Mouse (Mus musculus) adrenal gland, postnatal 4 days (tissue): ENCODE data around the gene Nrxn3. TPM values are rescaled to one million over a fixed set of nuclear protein-coding genes. Genes with fewer than 3 reads are reported as not detected.

ENCODE experiments used
- DNase-seq, 2 experiments: peaks; one replicate each; pipeline ENCODE4 v3.0.0; 2021 to 2022; ENCODE audit warnings: low spot score in 2 of 2, mixed read lengths in 2 of 2
- long read RNA-seq, 2 experiments: library from polyadenylated mRNA; stranded (forward); transcript quantifications; one replicate each; pipeline ENCODE4 v2.0.0; 2021
- total RNA-seq, 2 experiments: library from RNA; stranded (reverse); gene quantifications; 2 replicates each; pipeline ENCODE4 v1.2.3; 2021

Nrxn3 gene
- 1 to 10 TPM; 1.2 to 2.5 TPM for total RNA-seq
- long read RNA-seq, experiment 1, partial matches to known transcripts: 1 of 2 reads
- long read RNA-seq, experiment 1, other reads (novel, unspliced or antisense): 1 of 2 reads
- long read RNA-seq, experiment 2: 0 reads

- DNase-seq: no peak
These were observed at the start of gene Nrxn3 for GRCm38 (mm10) chr12:88722691-88723070. Gene Nrxn3 (plus strand): TSS chr12:88722876.

GRCm38 (mm10) chr12:88704159-88704846 lies 18.4 kb upstream of the Nrxn3 start:
- DNase-seq: no peak

- no peak for DNase-seq
These were observed 16.7 kb upstream of the Nrxn3 start for GRCm38 (mm10) chr12:88705959-88706358.

- DNase-seq: no peak
These were observed 14.9 kb upstream of the Nrxn3 start for GRCm38 (mm10) chr12:88707786-88708185.

DNA sequence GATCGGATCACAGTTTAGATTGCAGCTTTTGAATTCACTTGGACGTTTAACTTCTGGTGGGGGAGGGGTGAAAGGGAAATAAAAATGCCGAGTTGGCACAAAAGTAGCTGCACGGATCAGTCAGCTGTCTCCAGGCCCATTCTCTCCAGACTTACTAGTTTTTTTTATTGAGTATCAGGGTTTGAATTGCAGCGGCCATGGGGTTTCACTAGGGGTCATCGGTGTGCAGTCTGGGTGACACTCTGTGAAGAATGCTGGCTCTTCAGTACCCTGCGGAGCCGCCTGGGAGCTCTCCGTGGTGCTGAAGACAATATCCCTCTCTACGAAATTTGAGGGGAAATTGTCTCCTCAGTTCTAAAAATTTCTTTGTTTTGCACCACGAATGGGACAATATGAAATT lies 13.5 kb upstream of the Nrxn3 start:
- peak; percentile 10 to 32 for DNase-seq

DNA sequence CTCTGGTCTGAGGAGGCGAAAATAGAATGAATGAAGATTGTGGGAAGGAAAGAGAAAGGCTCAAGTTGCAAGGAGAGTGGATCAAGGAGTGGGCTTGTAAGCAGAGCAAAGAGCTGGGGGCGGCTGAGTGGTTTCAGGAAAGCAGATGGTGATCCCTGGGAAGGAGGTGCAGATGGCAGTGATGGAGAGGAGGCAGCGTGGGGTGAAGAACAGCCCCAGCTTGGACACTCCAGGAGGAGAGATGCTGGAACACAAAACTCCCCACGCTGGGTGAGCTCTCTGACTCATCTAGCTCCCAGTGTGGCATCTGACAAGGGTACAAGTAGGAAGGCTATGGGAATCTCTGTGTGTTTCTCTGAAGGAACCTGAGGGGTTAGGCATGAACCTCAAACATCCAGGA lies 9.2 kb upstream of the Nrxn3 start:
- DNase-seq: no peak

DNA sequence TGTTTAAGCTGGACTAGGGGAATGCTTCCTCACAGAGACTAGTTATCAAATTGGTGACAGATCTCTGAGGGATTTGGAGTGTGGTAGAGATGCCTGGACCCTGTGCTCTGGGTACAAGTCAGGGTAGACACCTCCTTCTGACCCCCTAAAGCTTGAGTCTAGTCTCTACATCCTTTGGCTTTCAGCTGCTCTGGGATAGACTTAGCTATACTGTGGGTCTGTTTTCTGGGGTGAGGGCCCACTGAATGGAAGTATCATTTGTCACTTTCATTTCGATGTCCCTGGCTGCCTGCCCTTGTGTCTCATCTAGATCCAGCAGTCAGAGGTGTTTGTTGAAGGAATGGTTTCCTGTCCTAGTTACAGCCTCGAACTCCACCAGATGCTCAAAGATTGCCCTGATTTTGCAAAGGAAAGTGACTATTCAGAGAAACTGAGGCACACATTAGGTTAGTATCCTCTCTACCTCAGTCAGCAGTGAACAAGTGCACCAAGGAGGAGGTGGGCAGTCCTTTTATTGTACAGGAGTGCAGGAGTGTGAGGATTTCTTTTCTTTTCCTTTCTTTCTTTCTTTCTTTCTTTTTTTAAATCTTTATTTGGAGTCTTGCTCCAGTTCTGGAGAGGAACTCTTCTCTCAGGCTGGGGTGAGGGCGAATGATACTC lies 515 bp upstream of the Nrxn3 start:
- DNase-seq: no peak

DNA sequence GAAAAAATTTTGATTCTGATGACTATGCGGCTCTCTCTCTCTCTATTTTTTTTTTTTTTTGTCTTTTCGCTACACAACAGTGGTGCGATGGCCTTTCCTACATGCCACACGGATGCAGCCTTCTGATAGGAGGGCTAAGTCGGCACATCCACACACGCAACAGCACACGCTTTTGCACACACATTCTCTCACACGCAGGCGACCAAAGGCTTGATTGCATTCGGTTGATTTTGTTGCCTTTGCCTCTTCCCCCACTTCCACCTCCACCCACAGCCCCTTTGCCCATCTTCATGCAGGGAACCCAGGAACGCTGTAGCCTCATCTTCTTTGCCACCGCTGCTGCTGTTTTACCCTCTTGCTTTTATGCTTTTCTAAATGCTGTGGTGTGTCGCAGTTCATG lies 3.6 kb downstream of the Nrxn3 start:
- no peak for DNase-seq

GRCm38 (mm10) chr12:88726755-88727154 lies 4.1 kb downstream of the Nrxn3 start:
- DNase-seq: no peak

DNA sequence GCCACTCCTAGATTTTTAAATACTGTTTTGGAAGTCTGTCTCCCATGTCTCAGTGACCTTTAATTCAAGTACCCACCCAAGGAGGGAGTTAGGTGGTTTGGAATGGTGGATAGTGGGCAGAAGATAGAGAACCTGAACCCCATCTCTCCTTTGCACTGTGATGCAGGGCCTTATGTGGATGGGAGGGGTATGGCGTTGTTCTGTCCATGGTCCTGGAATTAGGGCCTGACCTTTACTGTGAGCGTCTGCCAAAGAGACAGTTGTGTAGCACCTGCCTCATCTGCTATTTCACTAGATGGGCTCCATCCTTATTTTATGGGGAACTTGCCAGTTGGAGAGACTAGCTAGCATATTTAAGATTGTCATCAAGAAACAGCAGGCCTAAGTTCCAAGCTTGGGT lies 8.0 kb downstream of the Nrxn3 start:
- DNase-seq: no peak

- DNase-seq: no peak
These were observed 12.4 kb downstream of the Nrxn3 start for GRCm38 (mm10) chr12:88735045-88735444.

GRCm38 (mm10) chr12:88737081-88737480 lies 14.4 kb downstream of the Nrxn3 start:
- no peak for DNase-seq

- DNase-seq: no peak
These were observed 15.9 kb downstream of the Nrxn3 start for GRCm38 (mm10) chr12:88738616-88739015.

DNA sequence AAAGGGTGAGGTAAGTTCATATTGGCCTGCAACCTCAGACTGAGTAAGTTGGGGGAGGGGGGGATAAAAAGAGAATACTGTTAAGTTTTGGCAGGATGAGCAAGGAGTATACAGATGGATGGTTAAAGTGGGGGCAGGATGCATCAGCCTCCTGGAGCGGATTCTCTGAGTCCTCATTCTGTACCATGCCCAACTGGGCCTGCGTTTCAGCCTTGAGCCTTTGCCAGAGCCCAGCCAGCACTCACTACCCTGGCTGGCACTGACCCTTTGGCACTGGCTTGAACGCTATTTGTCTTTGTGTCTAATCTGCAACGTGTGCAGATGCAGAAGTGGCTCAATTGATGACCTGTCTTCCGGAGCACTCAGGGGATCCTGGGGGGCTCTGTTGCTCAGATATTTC lies 24.1 kb downstream of the Nrxn3 start:
- DNase-seq: no peak

DNA sequence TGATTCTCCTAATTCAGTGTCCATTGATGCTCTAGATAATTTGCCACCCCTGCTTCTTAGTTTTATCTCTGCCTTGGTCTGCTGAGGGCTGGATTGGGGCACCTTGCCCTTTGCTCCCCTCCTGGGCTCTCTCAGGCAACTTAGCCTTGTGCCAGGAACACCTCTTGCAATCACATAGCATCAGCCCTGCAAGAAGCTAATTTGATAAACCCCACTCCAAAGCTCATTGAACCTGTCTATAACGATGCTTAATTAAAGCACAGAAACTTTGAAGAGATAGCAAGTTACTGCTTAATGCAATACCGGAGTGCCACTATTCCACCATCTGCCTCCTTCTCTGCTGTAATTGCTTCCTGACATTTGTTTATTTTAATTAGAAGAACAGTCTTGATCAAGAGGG lies 42.1 kb downstream of the Nrxn3 start:
- no peak for DNase-seq

- DNase-seq: no peak
These were observed 52.0 kb downstream of the Nrxn3 start for GRCm38 (mm10) chr12:88774666-88775065.

DNA sequence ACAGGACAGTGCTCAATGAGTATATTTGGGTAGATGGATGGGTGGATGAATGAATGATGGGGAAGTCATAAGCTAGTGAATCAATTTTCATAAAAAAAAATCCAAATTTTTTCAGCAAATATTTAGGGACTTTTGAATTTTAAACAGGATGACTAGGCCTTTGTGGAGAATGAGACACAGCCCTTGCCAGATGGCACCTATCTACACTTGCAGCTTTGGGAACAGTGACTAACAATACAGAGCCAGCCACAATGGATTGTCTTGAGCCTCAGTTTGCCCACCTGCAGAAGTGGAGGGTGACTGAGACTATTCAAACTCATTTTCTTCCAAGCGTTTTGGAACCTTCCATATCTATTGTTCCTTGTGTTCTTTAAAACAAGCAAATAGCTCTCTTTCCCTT lies 55.4 kb downstream of the Nrxn3 start:
- no peak for DNase-seq

GRCm38 (mm10) chr12:88784199-88785147 lies 61.8 kb downstream of the Nrxn3 start:
- no peak for DNase-seq

- DNase-seq: no peak
These were observed 70.6 kb downstream of the Nrxn3 start for GRCm38 (mm10) chr12:88793314-88793713.

DNA sequence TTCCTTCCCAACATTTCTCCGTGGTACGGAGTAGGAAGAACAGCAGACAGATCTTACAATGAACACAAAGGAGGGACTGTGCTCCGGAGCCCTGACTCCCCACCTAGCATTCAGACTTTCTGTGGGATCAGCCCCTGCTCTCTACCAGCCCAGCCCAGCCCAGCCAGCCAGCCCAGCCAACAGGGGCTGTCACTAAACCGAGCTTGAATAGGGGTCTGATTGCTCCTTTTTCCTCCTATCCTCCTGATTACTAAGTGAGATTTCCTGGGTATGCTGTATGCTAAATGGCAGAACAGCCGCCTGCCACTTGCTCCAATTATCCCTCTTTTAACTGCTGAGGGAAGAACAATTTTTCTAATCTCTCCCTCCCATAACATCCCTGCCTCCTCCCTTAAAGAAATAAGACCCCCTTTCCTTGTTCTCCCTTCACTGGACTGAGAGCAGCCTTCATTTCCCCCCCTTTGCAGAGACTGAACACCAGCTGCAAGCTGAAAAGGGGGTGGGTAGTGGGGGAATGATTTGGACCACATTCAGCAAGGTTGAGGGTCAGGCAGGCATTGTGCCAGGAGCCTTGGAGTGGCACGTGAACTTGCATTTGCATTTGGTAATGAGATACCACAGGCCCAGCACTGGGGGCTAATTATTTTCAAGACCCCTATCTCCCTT lies 78.4 kb downstream of the Nrxn3 start:
- no peak for DNase-seq

DNA sequence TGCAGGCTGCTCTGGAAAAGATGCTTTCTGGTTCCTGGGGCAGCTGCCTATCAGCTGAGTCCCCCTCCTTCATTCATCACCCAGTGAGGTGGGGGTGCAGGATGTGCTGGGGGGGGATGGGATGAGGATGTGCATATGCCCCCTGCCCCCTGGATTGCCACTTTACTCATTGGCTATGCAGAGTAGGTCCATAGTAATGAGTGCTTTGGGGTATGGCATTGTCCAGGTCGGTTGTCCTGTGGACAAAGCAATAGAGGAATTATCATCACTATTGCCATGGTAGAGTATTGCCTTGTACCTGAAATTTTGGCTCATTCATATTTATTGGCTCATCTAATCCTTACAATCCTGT lies 79.0 kb downstream of the Nrxn3 start:
- DNase-seq: no peak
